Mouse (Mus musculus) hindbrain, embryonic 14.5 days (tissue): Measurements from ENCODE around the gene Elavl3. TPM values are rescaled to one million over a fixed set of nuclear protein-coding genes. Genes with fewer than 3 reads are reported as not detected.
A peak's percentile ranks its signal among the peaks of the same experiment; 100 is the strongest.

Source experiments
- ATAC-seq: fragments of 200-750 bp; cut with Nextera tagmentation; 2 replicates; pipeline ENCODE4 v1.8.0; 2017; ENCODE audit warnings: moderate number of reproducible peaks, mild to moderate bottlenecking, moderate TSS enrichment, moderate library complexity; ENCODE audit not compliant: low FRiP score
- DNase-seq: peaks from one replicate; pipeline ENCODE4 v3.0.0-alpha.2; 2015; ENCODE audit warnings: low spot score
- H3K27ac ChIP-seq: fragments of 300-500 bp; sonication (generic); 2 replicates; pipeline ENCODE4 v1.5.1; 2014; ENCODE audit warnings: mild to moderate bottlenecking, moderate library complexity
- H3K27me3 ChIP-seq: fragments of 300-500 bp; sonication (generic); 2 replicates; pipeline ENCODE4 v1.6.1; 2014; ENCODE audit warnings: mild to moderate bottlenecking, low read length, mixed read lengths; ENCODE audit not compliant: control insufficient read depth, insufficient read depth
- H3K36me3 ChIP-seq: fragments of 300-500 bp; sonication (generic); replicated peaks from 2 replicates; pipeline ENCODE4 v1.6.1; 2014; ENCODE audit not compliant: control insufficient read depth, insufficient read depth
- H3K4me1 ChIP-seq: fragments of 300-500 bp; sonication (generic); replicated peaks from 2 replicates; pipeline ENCODE4 v1.6.1; 2014; ENCODE audit warnings: antibody characterized with exemption, low read length, mixed read lengths; ENCODE audit not compliant: control insufficient read depth, insufficient read depth
- H3K4me2 ChIP-seq: fragments of 300-500 bp; sonication (generic); replicated peaks from 2 replicates; pipeline ENCODE4 v1.6.1; 2014; ENCODE audit warnings: mild to moderate bottlenecking, moderate library complexity
- H3K4me3 ChIP-seq: fragments of 300-500 bp; sonication (generic); replicated peaks from 2 replicates; pipeline ENCODE4 v1.5.1; 2014; ENCODE audit warnings: mild to moderate bottlenecking, low read length
- H3K9ac ChIP-seq: fragments of 300-500 bp; sonication (generic); 2 replicates; pipeline ENCODE4 v1.6.1; 2014
- H3K9me3 ChIP-seq: fragments of 300-500 bp; sonication (generic); 2 replicates; pipeline ENCODE4 v1.6.1; 2016; ENCODE audit warnings: low read length; ENCODE audit not compliant: control insufficient read depth
- WGBS: fragments of 180-500 bp; shearing (Covaris S2); extraction: QIAGEN DNeasy Blood & Tissue Kit; methylation state at CpG from one replicate; pipeline ENCODE4 v1.1.7; 2014; 5-methylcytosine and 5-hydroxymethylcytosine counted together
- polyA plus RNA-seq: library from polyadenylated mRNA; unstranded; fragments of >200 nt; fragmentation: Nextera tagmentation; extraction: Ambion mirVana; gene quantifications from 2 replicates; pipeline ENCODE4 v1.2.1, GENCODE M21; 2014

Gene Elavl3
- polyA plus RNA-seq, 1 experiment from 2014 or later = 130 TPM

- no peak overlapping the region for H3K27ac ChIP-seq
- DNase-seq = no peak
- ATAC-seq = no peak
These were observed 23.4 kb downstream of the Elavl3 start for GRCm38 (mm10) chr9:22028467-22028866.

GRCm38 (mm10) chr9:22024592-22024991 lies 27.2 kb downstream of the Elavl3 start:
- no peaks in the 10 kb centered on the region for H3K9me3 ChIP-seq
- H3K4me2 ChIP-seq = no peak overlapping the region
- no peak for ATAC-seq
- no peaks in the 10 kb centered on the region for H3K27me3 ChIP-seq
- no peak overlapping the region for H3K9ac ChIP-seq
- no peak overlapping the region for H3K27ac ChIP-seq
- no peak for DNase-seq
- H3K36me3 ChIP-seq = peaks cover 70% of the 10 kb centered on the region
- H3K4me1 ChIP-seq = no peaks in the 10 kb centered on the region
- H3K4me3 ChIP-seq = no peak overlapping the region
- WGBS = 44% methylated on average over 8 of the region's 8 CpGs

More at GRCm38 (mm10) chr9:22028467-22028866, 23.4 kb downstream of the Elavl3 start:
- Histone ChIP-seq H3K27me3 (no peaks in the 10 kb centered on the region), H3K36me3 (peaks cover 89% of the 10 kb centered on the region), H3K9ac (no peak overlapping the region), H3K4me3 (no peak overlapping the region), H3K4me1 (no peaks in the 10 kb centered on the region), H3K9me3 (no peaks in the 10 kb centered on the region), H3K4me2 (no peak overlapping the region)
- WGBS = 19% methylated on average over 7 of the region's 7 CpGs

- 82% methylated on average over 7 of the region's 7 CpGs for WGBS
- Histone ChIP-seq H3K4me3 (no peak overlapping the region), H3K27ac (no peak overlapping the region), H3K4me1 (no peaks in the 10 kb centered on the region), H3K4me2 (no peak overlapping the region), H3K9me3 (no peaks in the 10 kb centered on the region), H3K36me3 (peaks cover 72% of the 10 kb centered on the region), H3K9ac (no peak overlapping the region), H3K27me3 (no peaks in the 10 kb centered on the region)
- no peak for ATAC-seq
- DNase-seq = no peak
These were observed 34.5 kb downstream of the Elavl3 start for GRCm38 (mm10) chr9:22017208-22017825.

GRCm38 (mm10) chr9:22016245-22016644 lies 35.6 kb downstream of the Elavl3 start:
- Histone ChIP-seq H3K27ac (no peak overlapping the region), H3K27me3 (no peaks in the 10 kb centered on the region), H3K4me2 (no peak overlapping the region), H3K4me3 (no peak overlapping the region), H3K4me1 (no peaks in the 10 kb centered on the region), H3K9me3 (no peaks in the 10 kb centered on the region), H3K9ac (no peak overlapping the region), H3K36me3 (peaks cover 79% of the 10 kb centered on the region)
- ATAC-seq = no peak
- WGBS = 70% methylated on average over 10 of the region's 10 CpGs
- DNase-seq = no peak

- H3K9me3 ChIP-seq = no peaks in the 10 kb centered on the region
- H3K27me3 ChIP-seq = no peaks in the 10 kb centered on the region
- DNase-seq (no peak), ATAC-seq (no peak; the same call in 1 of the 2 replicates)
- H3K4me1 ChIP-seq = no peaks in the 10 kb centered on the region
- peaks cover 93% of the 10 kb centered on the region for H3K36me3 ChIP-seq
- no peak overlapping the region for H3K4me3 ChIP-seq
- H3K4me2 ChIP-seq = no peak overlapping the region
- H3K9ac ChIP-seq = no peak overlapping the region
- H3K27ac ChIP-seq = no peak overlapping the region
- WGBS = 91% methylated on average over 13 of the region's 13 CpGs
These were observed 39.1 kb downstream of the Elavl3 start for GRCm38 (mm10) chr9:22012731-22013130.

- Histone ChIP-seq H3K4me1 (no peaks in the 10 kb centered on the region), H3K36me3 (peaks cover 95% of the 10 kb centered on the region), H3K27me3 (no peaks in the 10 kb centered on the region), H3K9ac (no peak overlapping the region), H3K9me3 (no peaks in the 10 kb centered on the region), H3K4me3 (no peak overlapping the region), H3K27ac (no peak overlapping the region), H3K4me2 (no peak overlapping the region)
- ATAC-seq (peak; percentile 2; the same call in 1 of the 2 replicates), DNase-seq (no peak)
- 91% methylated on average over 5 of the region's 5 CpGs for WGBS
These were observed 40.8 kb downstream of the Elavl3 start for GRCm38 (mm10) chr9:22011055-22011454.

- peaks cover 21% of the 10 kb centered on the region for H3K4me1 ChIP-seq
- DNase-seq (no peak), ATAC-seq (no peak)
- no peak overlapping the region for H3K4me2 ChIP-seq
- no peak overlapping the region for H3K9ac ChIP-seq
- no peak overlapping the region for H3K27ac ChIP-seq
- peaks cover 53% of the 10 kb centered on the region for H3K36me3 ChIP-seq
- H3K27me3 ChIP-seq = no peaks in the 10 kb centered on the region
- WGBS = 92% methylated on average over 12 of the region's 12 CpGs
- H3K4me3 ChIP-seq = 0 out of 2 replicates have a peak overlapping the region, but pooled peaks have one; percentile 71
- no peaks in the 10 kb centered on the region for H3K9me3 ChIP-seq
These were observed 47.3 kb downstream of the Elavl3 start for GRCm38 (mm10) chr9:22004546-22004945.

GRCm38 (mm10) chr9:22003163-22003554 lies 48.7 kb downstream of the Elavl3 start:
- under 1% methylated on average over 18 of the region's 18 CpGs for WGBS
- peak overlapping the region; percentile 71 for H3K4me3 ChIP-seq
- DNase-seq (peak; percentile 51), ATAC-seq (no peak; the same call in 1 of the 2 replicates)
- H3K27me3 ChIP-seq = no peaks in the 10 kb centered on the region
- H3K9me3 ChIP-seq = no peaks in the 10 kb centered on the region
- H3K27ac ChIP-seq = peak overlapping the region; percentile 84
- H3K9ac ChIP-seq = peak overlapping the region; percentile 77
- H3K36me3 ChIP-seq = peaks cover 39% of the 10 kb centered on the region
- H3K4me1 ChIP-seq = peaks cover 21% of the 10 kb centered on the region
- peak overlapping the region; percentile 80 for H3K4me2 ChIP-seq

GRCm38 (mm10) chr9:22002194-22003162 lies 49.3 kb downstream of the Elavl3 start, which contains the start of the genes Ccdc151 and Prkcsh:
Ccdc151 (minus strand) TSS chr9:22002634.
Prkcsh (plus strand) TSS chr9:22002806.
- H3K9me3 ChIP-seq = no peaks in the 10 kb centered on the region
- peak within 1 kb of the TSS; percentile 84 for H3K27ac ChIP-seq
- ATAC-seq = peak; percentile 99
- H3K4me3 ChIP-seq = peak within 1 kb of the TSS; percentile 71
- H3K27me3 ChIP-seq = no peaks in the 10 kb centered on the region
- H3K36me3 ChIP-seq = peaks cover 33% of the 10 kb centered on the region
- WGBS = 5% methylated on average over 57 of the region's 57 CpGs
- H3K4me2 ChIP-seq = peak within 1 kb of the TSS; percentile 80
- H3K9ac ChIP-seq = peak within 1 kb of the TSS; percentile 77
- peaks cover 21% of the 10 kb centered on the region for H3K4me1 ChIP-seq
- DNase-seq = peak; percentile 98
